Mouse (Mus musculus) kidney, embryonic 14.5 days (tissue): ENCODE measurements around the gene Tbc1d7. TPM values are rescaled to one million over a fixed set of nuclear protein-coding genes. Genes with fewer than 3 reads are reported as not detected.

Source experiments
- ATAC-seq: fragments of 200-750 bp; cut with Nextera tagmentation; 2 replicates; pipeline ENCODE4 v1.8.0; 2017; ENCODE audit warnings: moderate number of reproducible peaks, mild to moderate bottlenecking, moderate TSS enrichment, moderate library complexity; ENCODE audit not compliant: low FRiP score, low TSS enrichment
- H3K27ac ChIP-seq: fragments of 300-500 bp; sonication (generic); 2 replicates; pipeline ENCODE4 v1.5.1; 2014; ENCODE audit warnings: low read depth, mild to moderate bottlenecking, low read length, moderate library complexity, mixed read lengths
- H3K27me3 ChIP-seq: fragments of 300-500 bp; sonication (generic); 2 replicates; pipeline ENCODE4 v1.6.1; 2014; ENCODE audit warnings: mild to moderate bottlenecking, low read length; ENCODE audit not compliant: control insufficient read depth, insufficient read depth
- H3K36me3 ChIP-seq: fragments of 300-500 bp; sonication (generic); 2 replicates; pipeline ENCODE4 v1.6.1; 2014; ENCODE audit warnings: low read length, mixed read lengths; ENCODE audit not compliant: control insufficient read depth, insufficient read depth
- H3K4me1 ChIP-seq: fragments of 300-500 bp; sonication (generic); 2 replicates; pipeline ENCODE4 v1.6.1; 2014; ENCODE audit warnings: low read length, mixed read lengths; ENCODE audit not compliant: control insufficient read depth, insufficient read depth
- H3K4me2 ChIP-seq: fragments of 300-500 bp; sonication (generic); replicated peaks from 2 replicates; pipeline ENCODE4 v1.6.1; 2014; ENCODE audit warnings: low read depth, mild to moderate bottlenecking, low read length
- H3K4me3 ChIP-seq: fragments of 300-500 bp; sonication (generic); 2 replicates; pipeline ENCODE4 v1.5.1; 2014; ENCODE audit warnings: mild to moderate bottlenecking, low read length
- H3K9ac ChIP-seq: fragments of 300-500 bp; sonication (generic); 2 replicates; pipeline ENCODE4 v1.6.1; 2014; ENCODE audit warnings: low read depth, mild to moderate bottlenecking, low read length, moderate library complexity
- H3K9me3 ChIP-seq: fragments of 300-500 bp; sonication (generic); 2 replicates; pipeline ENCODE4 v1.6.1; 2016; ENCODE audit warnings: low read length; ENCODE audit not compliant: control insufficient read depth
- WGBS: fragments of 180-500 bp; shearing (Covaris S2); extraction: QIAGEN DNeasy Blood & Tissue Kit; methylation state at CpG from one replicate; pipeline ENCODE4 v1.1.7; 2014; 5-methylcytosine and 5-hydroxymethylcytosine counted together
- polyA plus RNA-seq: library from polyadenylated mRNA; unstranded; fragments of >200 nt; fragmentation: Nextera tagmentation; extraction: Ambion mirVana; gene quantifications from 2 replicates; pipeline ENCODE4 v1.2.1, GENCODE M21; 2014

Gene Tbc1d7
- polyA plus RNA-seq, 1 experiment from 2014 or later = 64.8 TPM

DNA sequence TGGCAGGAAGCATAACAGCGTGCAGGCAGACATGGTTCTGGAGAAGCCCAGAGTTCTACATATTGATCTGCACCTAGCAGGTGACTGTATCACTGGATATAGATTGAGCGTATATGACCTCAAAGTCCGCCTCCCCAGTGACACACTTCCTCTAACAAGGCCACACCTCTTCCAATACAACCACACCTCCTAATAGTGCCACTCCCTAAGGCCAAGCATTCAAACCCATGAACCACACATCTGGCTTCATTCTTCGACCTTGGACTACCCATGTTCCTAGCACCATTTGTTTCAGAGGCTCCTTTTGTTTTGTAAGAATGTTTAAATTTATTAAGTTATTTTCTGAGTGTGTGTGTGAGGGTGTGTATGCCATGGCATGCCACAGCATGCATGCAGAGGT, 16.4 kb upstream of the Tbc1d7 start:
- ATAC-seq = no peak
- 91% methylated on average over 4 of the region's 4 CpGs for WGBS

DNA sequence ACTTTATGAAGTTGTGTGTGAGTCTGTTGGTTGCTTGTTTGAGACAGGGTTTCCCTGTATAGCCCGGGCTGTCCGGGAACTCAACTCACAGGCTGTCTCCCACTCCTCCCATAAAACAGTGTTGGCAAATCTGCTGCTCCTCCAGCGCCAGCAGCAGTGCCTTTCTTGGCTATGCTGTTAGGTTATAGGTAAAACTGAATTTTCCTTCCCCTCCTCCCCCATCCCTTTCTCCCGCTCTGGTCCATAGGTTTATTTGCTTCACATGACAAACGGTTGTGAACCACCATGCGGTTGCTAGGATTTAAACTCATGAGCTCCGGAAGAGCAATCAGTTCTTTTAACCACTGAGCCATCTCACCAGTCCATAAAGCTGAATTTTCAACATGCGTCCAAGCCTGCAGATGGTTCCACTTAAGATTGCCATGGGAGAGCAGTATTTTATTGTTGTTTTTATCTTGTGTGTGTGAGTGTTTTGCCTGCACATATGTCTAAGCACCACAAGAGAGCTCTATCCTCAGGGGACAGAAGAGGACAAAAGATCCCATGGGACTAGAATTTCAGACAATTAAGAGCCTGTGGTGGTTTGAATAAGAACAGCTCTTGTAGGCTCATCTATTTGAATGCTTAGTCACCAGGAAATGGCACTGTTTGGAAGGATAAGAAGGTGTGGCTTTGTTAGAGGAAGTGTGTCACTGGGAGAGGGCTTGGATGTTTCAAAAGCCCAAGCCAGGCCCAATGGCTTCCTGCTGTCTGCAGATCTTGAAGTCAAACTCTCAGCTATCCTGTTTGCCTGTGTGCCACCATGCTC, 12.2 kb upstream of the Tbc1d7 start:
- Histone ChIP-seq H3K27me3 (no peaks in the 10 kb centered on the region), H3K4me3 (peak overlapping the region; percentile 24; the same call in 1 of the 2 replicates), H3K9ac (no peak overlapping the region), H3K4me2 (peak overlapping the region; percentile 42), H3K36me3 (no peaks in the 10 kb centered on the region), H3K4me1 (no peaks in the 10 kb centered on the region), H3K9me3 (no peaks in the 10 kb centered on the region), H3K27ac (no peak overlapping the region)
- peak; percentile 61; the same call in 1 of the 2 replicates for ATAC-seq
- WGBS = 54% methylated on average over 8 of the region's 8 CpGs

More for the DNA sequence above, 16.4 kb upstream of the Tbc1d7 start:
- no peak overlapping the region for H3K4me2 ChIP-seq
- peaks cover 6% of the 10 kb centered on the region; the same call in 1 of the 2 replicates for H3K4me1 ChIP-seq
- no peak overlapping the region for H3K9ac ChIP-seq
- H3K4me3 ChIP-seq = no peak overlapping the region
- H3K9me3 ChIP-seq = no peaks in the 10 kb centered on the region
- no peak overlapping the region for H3K27ac ChIP-seq
- H3K36me3 ChIP-seq = no peaks in the 10 kb centered on the region
- H3K27me3 ChIP-seq = no peaks in the 10 kb centered on the region

GRCm38 (mm10) chr13:43182465-43183201, 11.3 kb upstream of the Tbc1d7 start:
- Histone ChIP-seq H3K36me3 (no peaks in the 10 kb centered on the region), H3K4me2 (peak overlapping the region; percentile 42), H3K9ac (no peak overlapping the region), H3K9me3 (no peaks in the 10 kb centered on the region), H3K27me3 (no peaks in the 10 kb centered on the region), H3K4me1 (no peaks in the 10 kb centered on the region), H3K27ac (no peak overlapping the region), H3K4me3 (peak overlapping the region; percentile 24; the same call in 1 of the 2 replicates)
- 14% methylated on average over 14 of the region's 14 CpGs for WGBS
- peak; percentile 43 for ATAC-seq

DNA sequence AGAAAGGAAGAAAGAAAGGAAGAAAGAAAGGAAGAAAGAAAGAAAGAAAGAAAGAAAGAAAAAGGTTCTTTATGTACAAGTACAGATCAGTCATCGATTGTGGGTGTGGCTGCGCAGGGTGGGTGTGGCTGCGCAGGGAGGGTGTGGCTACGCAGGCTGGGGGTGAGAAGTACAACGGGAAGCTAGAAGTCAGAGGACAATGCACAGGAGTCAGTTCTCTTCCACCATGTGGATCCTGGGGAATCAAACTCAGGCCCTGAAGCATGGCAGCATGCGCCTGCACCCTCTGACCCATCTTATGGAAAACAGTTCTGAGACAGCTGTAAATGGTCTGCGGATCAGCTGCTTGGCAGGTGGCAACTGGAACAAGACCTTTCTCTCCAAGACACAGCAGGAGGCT, 9.8 kb upstream of the Tbc1d7 start:
- H3K9ac ChIP-seq = no peak overlapping the region
- no peaks in the 10 kb centered on the region for H3K27me3 ChIP-seq
- no peak overlapping the region for H3K27ac ChIP-seq
- 61% methylated on average over 7 of the region's 7 CpGs for whole genome bisulfite sequencing
- H3K4me2 ChIP-seq = no peak overlapping the region
- no peak for ATAC-seq
- H3K4me1 ChIP-seq = no peaks in the 10 kb centered on the region
- H3K36me3 ChIP-seq = no peaks in the 10 kb centered on the region
- no peaks in the 10 kb centered on the region for H3K9me3 ChIP-seq
- no peak overlapping the region for H3K4me3 ChIP-seq

DNA sequence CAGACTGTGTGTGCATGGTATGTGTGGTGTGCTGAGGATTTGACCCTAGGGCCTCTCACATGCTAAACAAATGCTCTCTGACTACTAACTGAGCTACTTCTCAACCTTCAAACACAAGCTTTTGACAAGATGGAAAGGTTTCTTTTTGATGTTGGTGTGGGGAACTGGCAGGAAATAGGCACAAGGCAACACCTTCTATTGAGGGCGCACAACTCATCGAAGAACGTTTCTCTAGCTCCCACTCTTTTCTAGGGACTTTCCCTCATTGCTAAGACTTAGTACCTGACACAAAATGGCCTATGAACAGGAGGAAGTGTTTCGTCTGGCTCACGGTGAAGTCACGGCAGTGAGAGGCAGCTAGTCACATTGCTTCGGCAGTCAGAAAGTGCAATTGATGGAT, 6.0 kb upstream of the Tbc1d7 start:
- ATAC-seq = no peak
- no peaks in the 10 kb centered on the region for H3K27me3 ChIP-seq
- H3K27ac ChIP-seq = no peak overlapping the region
- H3K9ac ChIP-seq = no peak overlapping the region
- no peaks in the 10 kb centered on the region for H3K4me1 ChIP-seq
- 89% methylated on average over 7 of the region's 7 CpGs for WGBS
- no peak overlapping the region for H3K4me2 ChIP-seq
- no peak overlapping the region for H3K4me3 ChIP-seq
- H3K9me3 ChIP-seq = no peaks in the 10 kb centered on the region
- no peaks in the 10 kb centered on the region for H3K36me3 ChIP-seq

DNA sequence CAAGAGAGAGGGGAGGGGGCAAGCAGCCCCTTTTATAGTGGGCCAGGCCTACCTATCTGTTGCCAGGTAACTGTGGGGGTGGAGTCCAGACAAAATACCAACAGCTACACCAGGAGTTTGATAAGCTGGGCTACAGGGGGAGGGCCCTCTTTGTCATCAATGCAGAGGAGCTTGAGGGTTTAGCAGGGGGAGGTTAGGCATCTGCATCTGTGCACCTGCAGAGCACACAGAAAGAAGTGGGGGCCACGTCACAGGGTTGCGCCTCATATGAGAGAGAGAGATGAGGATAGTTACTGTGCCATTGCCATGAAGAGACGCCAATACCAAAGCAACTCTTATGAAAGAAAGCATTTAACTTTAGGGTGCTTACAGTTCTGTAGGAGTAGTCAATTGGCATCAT, 5.4 kb upstream of the Tbc1d7 start:
- 93% methylated on average over 3 of the region's 3 CpGs for WGBS
- ATAC-seq = no peak
- H3K9ac ChIP-seq = no peak overlapping the region

GRCm38 (mm10) chr13:43173262-43173661, 2.0 kb upstream of the Tbc1d7 start:
- no peak for ATAC-seq
- H3K4me1 ChIP-seq = peaks cover 5% of the 10 kb centered on the region
- 14% methylated on average over 9 of the region's 9 CpGs for WGBS

More for the DNA sequence above, 5.4 kb upstream of the Tbc1d7 start:
- Histone ChIP-seq H3K36me3 (no peaks in the 10 kb centered on the region), H3K4me1 (peaks cover 5% of the 10 kb centered on the region), H3K4me2 (no peak overlapping the region), H3K9me3 (no peaks in the 10 kb centered on the region), H3K4me3 (no peak overlapping the region), H3K27me3 (no peaks in the 10 kb centered on the region), H3K27ac (no peak overlapping the region)

DNA sequence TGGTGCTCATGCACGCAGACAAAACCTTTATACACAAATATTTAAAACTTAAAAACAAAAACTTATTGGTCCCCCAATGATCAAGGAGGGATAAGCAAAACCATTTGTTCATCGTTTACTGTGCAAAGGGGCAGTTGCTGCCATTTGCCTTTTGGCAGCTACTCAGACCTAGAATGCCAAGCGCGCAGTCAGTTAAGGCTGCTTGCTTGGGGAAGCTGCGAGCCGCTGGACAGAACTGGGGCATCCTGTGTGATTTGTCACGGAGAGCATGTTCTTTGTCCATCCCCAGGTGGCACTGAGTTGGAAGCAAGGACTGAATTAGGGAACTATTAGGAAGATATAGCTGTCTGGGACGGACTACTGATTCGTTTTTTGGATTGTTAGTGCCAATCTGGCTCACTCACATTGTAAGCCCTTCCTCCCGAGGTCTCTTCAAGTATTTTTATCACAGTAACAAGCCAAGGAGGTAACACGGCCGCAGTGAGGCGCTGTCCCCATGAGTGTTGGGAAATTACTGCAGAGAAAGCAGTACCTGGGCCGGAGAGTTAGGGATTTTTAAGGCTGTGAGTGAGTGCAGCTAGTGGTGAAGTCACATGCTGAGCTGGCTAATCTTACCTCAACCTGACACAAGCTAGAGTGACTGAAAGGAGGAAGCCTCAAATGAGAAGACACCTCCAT, 874 bp upstream of the Tbc1d7 start:
- Histone ChIP-seq H3K4me1 (peaks cover 5% of the 10 kb centered on the region), H3K27ac (peak overlapping the region; percentile 71; the same call in 1 of the 2 replicates), H3K27me3 (no peaks in the 10 kb centered on the region), H3K9ac (peak overlapping the region; percentile 66), H3K9me3 (no peaks in the 10 kb centered on the region), H3K4me3 (peak overlapping the region; percentile 56), H3K4me2 (peak overlapping the region; percentile 79), H3K36me3 (peaks cover 2% of the 10 kb centered on the region; the same call in 1 of the 2 replicates)
- no peak; the same call in 1 of the 2 replicates for ATAC-seq
- WGBS = 29% methylated on average over 14 of the region's 14 CpGs

More at GRCm38 (mm10) chr13:43173262-43173661, 2.0 kb upstream of the Tbc1d7 start:
- Histone ChIP-seq H3K4me2 (no peak overlapping the region), H3K27ac (no peak overlapping the region), H3K27me3 (no peaks in the 10 kb centered on the region), H3K36me3 (peaks cover 1% of the 10 kb centered on the region; the same call in 1 of the 2 replicates), H3K9ac (no peak overlapping the region), H3K4me3 (no peak overlapping the region), H3K9me3 (no peaks in the 10 kb centered on the region)
